Mouse (Mus musculus) ES-Bruce4 (cell line): ENCODE measurements around the gene Adap1.

Experiments used
- CTCF ChIP-seq: IDR thresholded peaks from one replicate; pipeline ENCODE4 v1.8.1; 2011; ENCODE audit warnings: low read depth, low read length
- EP300 ChIP-seq: IDR thresholded peaks from 2 replicates; pipeline ENCODE4 v1.6.1; 2011; ENCODE audit warnings: low read depth, low read length; ENCODE audit not compliant: insufficient read depth
- POLR2A ChIP-seq: IDR thresholded peaks from one replicate; pipeline ENCODE4 v1.8.1; 2011; ENCODE audit warnings: low read length; ENCODE audit not compliant: insufficient read depth

GRCm38 (mm10) chr5:139374841-139375240, 49.4 kb upstream of the Adap1 start:
- no peak for TF ChIP-seq CTCF
- TF ChIP-seq EP300 = no peak
- TF ChIP-seq POLR2A = no peak
